Mouse (Mus musculus): ENCODE data around the gene Krtap3-1.

The Krtap3-1 gene

GRCm38 (mm10) chr11:99521288-99521860, 45.1 kb downstream of the Krtap3-1 start, which contains the start of gene Krt39:
TSS of gene Krt39 (minus strand) at chr11:99521338.
- DNase-seq (ENCODE audit: low read depth, low spot score) = no peak
